Mouse (Mus musculus) stomach, postnatal 0 days (tissue): ENCODE results near the gene Spats1.

Experiments used
- CTCF ChIP-seq: IDR thresholded peaks from 2 replicates; pipeline ENCODE4 v1.5.1; 2016; ENCODE audit warnings: antibody characterized with exemption, low read depth, mild to moderate bottlenecking, moderate library complexity
- EP300 ChIP-seq: optimal IDR thresholded peaks from 2 replicates; pipeline ENCODE3; 2016; ENCODE audit warnings: antibody characterized with exemption

GRCm38 (mm10) chr17:45500981-45501380 lies 25.8 kb upstream of the Spats1 start:
- TF ChIP-seq CTCF (no peak), EP300 (no peak)
